Mouse (Mus musculus) inflammation-experienced regulatory T-cells, adult 6 months (primary cell): ENCODE data around the gene Tead1. TPM values are rescaled to one million over a fixed set of nuclear protein-coding genes. Genes with fewer than 3 reads are reported as not detected.

Experiments
- ATAC-seq: one replicate; pipeline ENCODE4 v1.8.0; 2017
- polyA plus RNA-seq, 3 experiments: library from polyadenylated mRNA; unstranded; fragments of 100-300 nt; shearing (Covaris generic); gene quantifications; one replicate each; pipeline ENCODE4 v1.2.1; 2017

Gene Tead1
- polyA plus RNA-seq, 3 experiments from 2014 or later: 0.36 to 0.39 TPM; not detected in 1

GRCm38 (mm10) chr7:112864188-112864587 lies 185.1 kb downstream of the Tead1 start:
- ATAC-seq: no peak

GRCm38 (mm10) chr7:112865739-112866138 lies 186.6 kb downstream of the Tead1 start:
- ATAC-seq: no peak

DNA sequence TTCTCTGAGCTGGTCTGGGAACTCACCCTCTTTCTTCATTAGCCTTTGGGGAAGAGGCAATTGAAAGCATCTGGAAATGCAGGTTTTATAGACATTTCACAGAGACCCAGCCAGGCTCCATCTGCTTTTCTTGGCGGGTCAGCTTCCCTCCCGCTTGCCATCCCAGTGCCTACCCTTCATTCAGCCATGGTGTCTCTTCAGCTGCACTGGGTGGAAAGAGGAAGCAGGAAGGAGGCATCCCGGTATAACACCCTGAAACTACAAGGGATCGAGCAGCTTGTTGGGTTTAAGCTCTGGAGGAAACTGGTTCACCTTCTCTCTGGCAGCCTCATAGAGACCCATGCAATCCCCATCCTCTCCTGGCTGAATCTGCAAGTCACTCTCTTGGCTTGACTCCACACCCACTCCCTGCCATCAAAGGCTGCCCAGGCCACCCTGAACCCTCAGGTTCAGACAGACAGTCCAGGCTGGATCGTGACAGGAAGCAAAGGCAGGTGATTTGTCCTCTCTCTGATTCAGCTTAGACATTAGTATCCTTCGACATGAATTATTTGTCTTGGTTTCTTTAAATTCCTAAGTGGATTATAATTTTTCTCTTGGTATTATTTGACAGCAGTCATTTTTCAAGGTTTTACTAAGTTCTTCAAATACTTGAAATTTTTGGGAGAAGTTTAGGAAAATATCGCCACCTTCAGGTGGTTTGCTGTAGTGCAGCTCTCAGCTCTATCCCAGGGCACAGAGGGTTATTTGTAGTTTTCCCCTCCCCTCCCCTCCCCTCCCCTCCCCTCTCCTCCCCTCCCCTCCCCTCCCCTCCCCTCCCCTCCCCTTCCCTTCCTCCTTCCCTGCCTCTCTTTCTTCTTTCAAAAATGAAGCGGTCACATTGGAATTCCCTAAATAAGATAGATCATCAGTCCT lies 189.7 kb downstream of the Tead1 start:
- no peak for ATAC-seq

GRCm38 (mm10) chr7:112871752-112872151 lies 192.6 kb downstream of the Tead1 start:
- ATAC-seq: no peak

- ATAC-seq: no peak
Measured at GRCm38 (mm10) chr7:112872435-112873196, 193.5 kb downstream of the Tead1 start.

GRCm38 (mm10) chr7:112876128-112876527 lies 197.0 kb downstream of the Tead1 start:
- ATAC-seq: no peak

GRCm38 (mm10) chr7:112883791-112884274 lies 204.7 kb downstream of the Tead1 start:
- ATAC-seq: no peak

- no peak for ATAC-seq
Measured at GRCm38 (mm10) chr7:112885546-112885945, 206.4 kb downstream of the Tead1 start.

- no peak for ATAC-seq
Measured at GRCm38 (mm10) chr7:112891883-112892282, 212.8 kb downstream of the Tead1 start.

DNA sequence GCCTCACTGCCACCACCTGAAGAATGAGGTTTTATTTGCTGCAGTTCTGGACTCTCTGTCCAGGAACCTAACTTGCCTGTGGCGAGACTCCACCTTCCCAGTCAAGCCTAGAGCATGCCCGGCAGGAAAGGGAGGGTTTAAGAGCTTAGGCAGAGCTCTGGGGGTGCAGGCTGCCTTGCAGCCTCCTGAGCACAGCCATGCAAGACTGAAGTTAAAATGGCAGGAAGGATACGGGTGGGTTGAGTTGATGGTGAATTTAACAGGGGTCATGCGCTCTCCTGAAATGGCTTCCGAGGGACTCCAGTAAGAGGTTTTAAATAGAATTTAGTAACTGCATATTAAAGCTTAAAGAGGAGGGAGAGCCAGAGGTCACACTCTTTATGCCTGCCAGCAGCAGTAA lies 213.5 kb downstream of the Tead1 start:
- ATAC-seq: no peak

DNA sequence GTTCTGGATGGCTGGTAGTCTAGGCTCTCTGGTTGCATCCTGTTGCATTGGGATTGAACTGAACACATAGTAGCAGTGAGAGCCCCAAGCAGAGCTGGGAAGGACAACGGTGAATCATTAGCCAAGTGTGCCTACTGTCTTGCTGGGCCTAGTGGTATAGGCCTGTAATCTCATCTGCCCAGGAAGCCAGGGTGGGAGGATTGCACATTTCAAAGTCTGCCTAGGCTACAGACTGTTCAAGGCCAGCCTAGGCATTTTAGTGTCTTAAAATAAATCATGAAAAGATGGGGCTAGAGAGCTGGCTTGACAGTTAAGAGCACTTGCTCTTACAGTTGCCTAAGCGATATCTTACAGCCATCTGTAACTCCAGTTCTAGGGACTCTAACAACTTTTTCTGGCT lies 217.2 kb downstream of the Tead1 start:
- ATAC-seq: no peak

GRCm38 (mm10) chr7:112901710-112902109 lies 222.6 kb downstream of the Tead1 start:
- ATAC-seq: no peak

DNA sequence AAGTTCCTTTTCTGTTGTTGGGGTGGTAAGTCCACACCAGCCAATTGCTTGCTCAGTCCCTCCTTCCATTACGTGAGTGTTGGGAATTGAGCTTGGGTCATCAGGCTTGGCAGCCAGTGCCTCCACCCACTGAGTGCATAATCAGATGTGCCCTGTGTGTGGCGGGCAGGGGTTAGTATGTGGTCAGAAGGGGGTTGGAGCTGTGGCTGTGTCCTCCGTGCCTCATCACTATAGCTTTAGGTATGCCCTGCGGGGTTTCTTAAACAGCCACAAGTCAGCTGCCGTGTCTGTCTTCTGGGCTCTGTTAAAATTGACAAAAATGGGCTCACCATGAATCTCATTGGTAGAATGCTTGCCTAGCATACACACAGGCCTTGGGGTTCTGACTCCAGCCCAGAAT lies 227.7 kb downstream of the Tead1 start:
- ATAC-seq: no peak

DNA sequence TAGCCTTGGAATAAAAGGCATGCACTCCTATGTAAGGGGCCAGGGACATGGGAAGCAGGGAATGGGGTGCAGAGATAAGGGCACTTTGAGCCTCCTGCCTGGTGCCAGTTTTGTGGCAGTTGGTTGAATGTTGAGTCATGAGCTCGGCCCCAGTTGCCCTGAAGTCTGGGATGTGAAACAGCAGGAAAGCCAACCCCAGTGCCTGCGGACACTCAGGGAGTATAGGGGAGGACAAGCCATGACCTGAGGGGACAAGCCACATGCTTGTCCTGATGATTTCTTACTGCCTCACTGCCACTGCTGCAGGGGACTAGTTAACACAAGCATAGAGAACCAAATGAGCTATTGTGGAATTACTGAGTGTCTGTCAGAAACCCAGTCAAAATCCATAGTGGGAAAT lies 228.3 kb downstream of the Tead1 start:
- no peak for ATAC-seq

- ATAC-seq: no peak
Measured at GRCm38 (mm10) chr7:112909164-112909563, 230.0 kb downstream of the Tead1 start.

- no peak for ATAC-seq
Measured at GRCm38 (mm10) chr7:112912969-112913368, 233.9 kb downstream of the Tead1 start.

- no peak for ATAC-seq
Measured at GRCm38 (mm10) chr7:112915571-112915970, 236.5 kb downstream of the Tead1 start.

- no peak for ATAC-seq
Measured at GRCm38 (mm10) chr7:112917613-112918278, 238.6 kb downstream of the Tead1 start.

GRCm38 (mm10) chr7:112918279-112918991 lies 239.3 kb downstream of the Tead1 start:
- peak; percentile 64 for ATAC-seq

DNA sequence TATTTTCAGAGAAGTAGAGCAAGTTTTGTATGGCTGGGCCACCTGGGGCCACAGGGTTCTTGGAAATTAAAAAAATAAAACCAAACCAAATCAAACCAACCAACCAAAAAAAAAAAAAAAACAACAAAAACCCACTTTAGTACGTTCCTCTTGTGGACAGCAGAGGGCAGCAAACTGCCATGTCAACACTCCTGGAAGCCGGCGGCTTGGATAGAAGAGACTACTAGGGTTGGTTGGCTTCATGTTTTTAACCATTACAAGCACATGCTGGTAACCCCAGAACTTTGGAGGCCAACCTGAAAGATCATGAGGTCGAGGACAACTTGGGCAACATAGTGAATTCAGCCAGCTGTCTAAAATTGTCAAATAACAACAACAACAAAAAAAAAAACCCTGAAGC lies 240.7 kb downstream of the Tead1 start:
- ATAC-seq: no peak

DNA sequence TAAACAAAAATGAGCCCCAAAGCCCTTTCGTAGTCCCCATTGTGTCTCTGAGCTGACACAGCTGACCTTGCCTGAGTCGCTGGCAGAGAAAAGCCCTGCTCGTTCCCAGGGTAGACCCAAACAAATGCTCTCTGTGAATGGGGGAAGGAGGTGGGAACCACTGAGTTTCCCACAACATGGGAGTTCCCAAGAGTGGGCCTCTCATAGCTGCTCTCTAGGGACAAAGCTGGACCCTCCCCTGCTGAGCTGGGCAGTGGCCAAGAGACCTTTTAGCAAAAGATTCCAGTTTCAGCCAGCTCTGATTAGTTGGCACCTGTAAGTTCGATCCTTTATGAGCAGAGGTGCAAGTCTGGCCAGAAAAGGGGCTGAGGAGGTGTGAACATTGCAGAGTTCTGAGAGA lies 243.7 kb downstream of the Tead1 start:
- no peak for ATAC-seq

GRCm38 (mm10) chr7:112923712-112924111 lies 244.6 kb downstream of the Tead1 start:
- no peak for ATAC-seq
